Mouse (Mus musculus): ENCODE measurements around the gene Zfp639.

DNA sequence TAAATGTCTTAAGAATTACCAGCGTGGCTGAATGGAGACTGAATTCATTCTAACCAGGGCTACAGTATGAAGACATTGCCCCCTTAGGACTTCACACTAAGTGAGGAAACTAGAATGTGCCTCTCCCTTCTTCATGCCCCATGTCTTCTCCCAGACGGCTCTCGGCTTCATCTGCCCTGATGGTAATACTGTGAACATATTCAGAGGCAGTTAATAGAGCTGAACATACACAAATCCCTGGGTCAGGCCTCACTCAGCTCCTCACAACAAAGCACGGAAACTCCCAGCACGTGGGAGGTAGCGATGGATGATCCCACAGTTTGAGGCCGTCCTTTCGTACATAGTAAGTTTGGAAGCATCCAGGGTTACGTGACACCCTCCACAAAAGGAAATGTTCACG lies 36.9 kb upstream of the Zfp639 start:
- TF ChIP-seq CTCF (IDR thresholded peaks at IDR 0.05; ENCODE audit: low read depth, low read length) (no peak), POLR2A (IDR thresholded peaks at IDR 0.05; ENCODE audit: borderline replicate concordance, low read depth, low read length) (no peak)
